Mouse (Mus musculus) erythroblast, embryonic 14.5 days (primary cell): ENCODE data around the gene Rara. TPM values are rescaled to one million over a fixed set of nuclear protein-coding genes. Genes with fewer than 3 reads are reported as not detected.
"Not testable (repeated sequence)": the region's sequence is repeated elsewhere in the genome, so short reads cannot be mapped to it uniquely, and the experiment has no call there.

ENCODE experiments used
- H3K27me3 ChIP-seq: 2 replicates; pipeline ENCODE4 v1.6.1; 2012; ENCODE audit warnings: inconsistent platforms; ENCODE audit not compliant: control insufficient read depth
- H3K36me3 ChIP-seq: 2 replicates; pipeline ENCODE4 v1.6.1; 2012; ENCODE audit warnings: mild to moderate bottlenecking, inconsistent platforms; ENCODE audit not compliant: control insufficient read depth
- H3K4me1 ChIP-seq: 2 replicates; pipeline ENCODE4 v1.6.1; 2012; ENCODE audit warnings: inconsistent platforms; ENCODE audit not compliant: control insufficient read depth
- H3K4me3 ChIP-seq: replicated peaks from 2 replicates; pipeline ENCODE3; 2012; ENCODE audit warnings: moderate library complexity, mild to moderate bottlenecking, inconsistent platforms
- H3K9me3 ChIP-seq: 2 replicates; pipeline ENCODE4 v1.6.1; 2012; ENCODE audit warnings: low read length, inconsistent platforms, mixed read lengths; ENCODE audit not compliant: control insufficient read depth
- GATA1 ChIP-seq: IDR thresholded peaks from 2 replicates; pipeline ENCODE4 v1.6.1; 2012; ENCODE audit warnings: low read length, inconsistent platforms, mixed read lengths
- TAL1 ChIP-seq: IDR thresholded peaks from 3 replicates; pipeline ENCODE4 v1.6.1; 2012; ENCODE audit warnings: low read length, inconsistent platforms, mixed read lengths
- polyA plus RNA-seq: library from polyadenylated mRNA; stranded (reverse); fragments of >175 nt; gene quantifications from 2 replicates; pipeline ENCODE4 v1.2.3, GENCODE M21; 2012

Gene Rara
- polyA plus RNA-seq, 1 experiment, result 0.20 TPM

DNA sequence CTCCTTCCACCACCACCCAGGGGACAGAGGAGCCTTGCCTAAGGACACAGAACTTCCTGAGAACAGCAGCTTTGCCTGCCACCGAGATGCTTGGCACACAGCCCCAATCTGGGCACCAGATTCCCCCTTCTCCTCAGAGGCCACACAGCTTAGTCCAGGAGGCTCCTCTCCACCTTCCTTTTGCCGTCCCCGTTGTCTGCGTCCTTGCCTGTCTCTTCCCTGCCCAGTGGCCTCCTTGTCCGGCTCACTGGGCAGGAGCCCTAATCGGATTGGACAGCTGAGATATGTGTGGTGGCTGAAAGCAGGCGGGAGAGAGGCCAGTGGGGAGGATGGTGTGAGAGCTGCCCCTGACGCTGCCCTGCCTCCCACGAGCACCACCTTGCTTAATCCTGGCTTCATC is 1.9 kb downstream of the Rara start:
- Histone ChIP-seq H3K36me3 (peaks cover 17% of the 10 kb centered on the region), H3K4me1 (peaks cover 22% of the 10 kb centered on the region), H3K27me3 (peaks cover 73% of the 10 kb centered on the region), H3K4me3 (no peak overlapping the region), H3K9me3 (no peaks in the 10 kb centered on the region)
- TF ChIP-seq GATA1, result no peak
- no peak for TF ChIP-seq TAL1

- peaks cover 2% of the 10 kb centered on the region; the same call in 1 of the 2 replicates for H3K9me3 ChIP-seq
- peaks cover 16% of the 10 kb centered on the region for H3K4me1 ChIP-seq
- H3K36me3 ChIP-seq, result peaks cover 11% of the 10 kb centered on the region
- no peak for TF ChIP-seq TAL1
- no peak for TF ChIP-seq GATA1
- peaks cover 80% of the 10 kb centered on the region for H3K27me3 ChIP-seq
- no peak overlapping the region for H3K4me3 ChIP-seq
These were observed 2.5 kb downstream of the Rara start for GRCm38 (mm10) chr11:98930127-98930601.

- no peak overlapping the region for H3K4me3 ChIP-seq
These were observed 3.3 kb downstream of the Rara start for GRCm38 (mm10) chr11:98930773-98931512.

GRCm38 (mm10) chr11:98931513-98932292 is 4.1 kb downstream of the Rara start:
- Histone ChIP-seq H3K4me3 (no peak overlapping the region), H3K27me3 (peaks cover 95% of the 10 kb centered on the region), H3K9me3 (peaks cover 9% of the 10 kb centered on the region; the same call in 1 of the 2 replicates), H3K4me1 (peaks cover 15% of the 10 kb centered on the region), H3K36me3 (no peaks in the 10 kb centered on the region; the same call in 1 of the 2 replicates)
- TF ChIP-seq GATA1, result no peak
- no peak for TF ChIP-seq TAL1

More at GRCm38 (mm10) chr11:98930773-98931512, 3.3 kb downstream of the Rara start:
- peaks cover 10% of the 10 kb centered on the region for H3K4me1 ChIP-seq
- H3K27me3 ChIP-seq, result peaks cover 87% of the 10 kb centered on the region
- peaks cover 7% of the 10 kb centered on the region; the same call in 1 of the 2 replicates for H3K9me3 ChIP-seq
- TF ChIP-seq TAL1, result no peak
- no peak for TF ChIP-seq GATA1
- H3K36me3 ChIP-seq, result peaks cover 7% of the 10 kb centered on the region

GRCm38 (mm10) chr11:98932293-98933091 is 4.9 kb downstream of the Rara start:
- H3K36me3 ChIP-seq, result no peaks in the 10 kb centered on the region

DNA sequence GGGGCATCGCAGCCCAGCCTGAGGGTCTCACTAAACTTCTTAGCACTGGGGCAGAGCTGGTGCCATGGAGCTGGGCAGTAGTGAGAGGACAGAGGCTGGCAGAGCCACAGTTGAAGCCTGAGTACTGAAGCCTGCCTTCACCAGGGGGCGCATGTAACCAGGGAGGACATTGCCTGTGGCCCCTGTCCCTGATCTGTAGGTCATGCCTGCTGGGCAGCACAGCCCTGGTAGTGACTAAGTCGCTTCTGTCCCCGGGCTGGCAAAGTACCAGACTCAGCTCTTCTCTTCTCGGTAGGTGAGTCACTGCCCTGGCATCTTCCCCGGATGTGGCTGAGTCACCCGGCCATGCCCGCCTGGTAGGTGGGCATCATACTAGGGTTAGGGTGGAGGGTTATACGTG is 5.5 kb downstream of the Rara start:
- Histone ChIP-seq H3K4me1 (peaks cover 25% of the 10 kb centered on the region), H3K27me3 (peaks cover 99% of the 10 kb centered on the region), H3K4me3 (no peak overlapping the region), H3K9me3 (peaks cover 9% of the 10 kb centered on the region; the same call in 1 of the 2 replicates), H3K36me3 (no peaks in the 10 kb centered on the region)
- TF ChIP-seq GATA1 (no peak), TAL1 (no peak)

More at GRCm38 (mm10) chr11:98932293-98933091, 4.9 kb downstream of the Rara start:
- TF ChIP-seq TAL1 (no peak), GATA1 (no peak)
- Histone ChIP-seq H3K4me3 (no peak overlapping the region), H3K4me1 (peaks cover 22% of the 10 kb centered on the region), H3K27me3 (peaks cover 99% of the 10 kb centered on the region), H3K9me3 (peaks cover 9% of the 10 kb centered on the region; the same call in 1 of the 2 replicates)

- H3K36me3 ChIP-seq, H3K9me3 ChIP-seq, H3K4me3 ChIP-seq: not testable (repeated sequence)
- Histone ChIP-seq H3K27me3 (peaks cover 99% of the 10 kb centered on the region), H3K4me1 (peaks cover 30% of the 10 kb centered on the region)
These were observed 6.2 kb downstream of the Rara start for GRCm38 (mm10) chr11:98933847-98934246.

- Histone ChIP-seq H3K36me3 (no peaks in the 10 kb centered on the region), H3K4me3 (no peak overlapping the region), H3K27me3 (peaks cover 99% of the 10 kb centered on the region), H3K4me1 (peaks cover 30% of the 10 kb centered on the region), H3K9me3 (peaks cover 9% of the 10 kb centered on the region; the same call in 1 of the 2 replicates)
- TF ChIP-seq GATA1 (no peak), TAL1 (no peak)
These were observed 6.7 kb downstream of the Rara start for GRCm38 (mm10) chr11:98934367-98934766.

- Histone ChIP-seq H3K4me1 (peaks cover 29% of the 10 kb centered on the region), H3K9me3 (peaks cover 9% of the 10 kb centered on the region; the same call in 1 of the 2 replicates), H3K27me3 (peaks cover 99% of the 10 kb centered on the region), H3K4me3 (no peak overlapping the region), H3K36me3 (no peaks in the 10 kb centered on the region)
- no peak for TF ChIP-seq TAL1
- no peak for TF ChIP-seq GATA1
These were observed 7.5 kb downstream of the Rara start for GRCm38 (mm10) chr11:98935123-98935522.
